Mouse (Mus musculus) spleen, adult 2 months (tissue): Measurements from ENCODE around the gene Rai1. TPM values are rescaled to one million over a fixed set of nuclear protein-coding genes. Genes with fewer than 3 reads are reported as not detected.
A peak's percentile ranks its signal among the peaks of the same experiment; 100 is the strongest.

Experiments
- DNase-seq, 2 experiments: peaks; one replicate each; pipeline versions ENCODE4 v3.0.0 to v3.0.0-alpha.2; 2012 to 2021; ENCODE audit warnings: low spot score in 2 of 2, low read depth in 1 of 2
- H3K27ac ChIP-seq: fragments of 200-500 bp; 2 replicates; pipeline ENCODE4 v1.5.1; 2012; ENCODE audit warnings: low read length, inconsistent platforms; ENCODE audit not compliant: insufficient read depth
- H3K27me3 ChIP-seq: fragments of 200-500 bp; 2 replicates; pipeline ENCODE4 v1.6.1; 2012; ENCODE audit warnings: mild to moderate bottlenecking, moderate library complexity, low read length, inconsistent platforms; ENCODE audit not compliant: control insufficient read depth, insufficient read depth
- H3K36me3 ChIP-seq: fragments of 200-500 bp; 2 replicates; pipeline ENCODE4 v1.6.1; 2012; ENCODE audit warnings: mild to moderate bottlenecking, low read length, inconsistent platforms; ENCODE audit not compliant: control insufficient read depth, insufficient read depth
- H3K4me1 ChIP-seq: fragments of 200-500 bp; 2 replicates; pipeline ENCODE4 v1.6.1; 2011; ENCODE audit warnings: inconsistent platforms; ENCODE audit not compliant: control insufficient read depth, insufficient read depth, insufficient read length
- H3K4me3 ChIP-seq: fragments of 200-500 bp; 2 replicates; pipeline ENCODE4 v1.5.1; 2011; ENCODE audit warnings: mild to moderate bottlenecking, inconsistent platforms; ENCODE audit not compliant: insufficient read depth, insufficient read length; ENCODE audit errors: extremely low read depth
- CTCF ChIP-seq: fragments of 200-500 bp; IDR thresholded peaks from 2 replicates; pipeline ENCODE4 v1.5.1; 2011; ENCODE audit warnings: mild to moderate bottlenecking, inconsistent platforms; ENCODE audit not compliant: insufficient read depth, insufficient read length, insufficient replicate concordance; ENCODE audit errors: extremely low read depth
- POLR2A ChIP-seq: fragments of 200-500 bp; IDR thresholded peaks from 2 replicates; pipeline ENCODE4 v1.6.1; 2011; ENCODE audit warnings: low read depth, low read length, inconsistent platforms
- WGBS: fragments of 180-500 bp; shearing (Covaris S2); methylation state at CpG from one replicate; pipeline ENCODE4 v1.1.7; 2018; 5-methylcytosine and 5-hydroxymethylcytosine counted together
- polyA plus RNA-seq: library from polyadenylated mRNA; depleted of rRNA; stranded (reverse); fragments of >200 nt; gene quantifications from 2 replicates; pipeline ENCODE4 v1.2.3, GENCODE M21; 2012

Rai1 gene
- polyA plus RNA-seq, 1 experiment: 36.0 TPM

GRCm38 (mm10) chr11:60105593-60106542 is 1.1 kb downstream of the Rai1 start:
- Histone ChIP-seq H3K27ac (peak overlapping the region; percentile 82), H3K27me3 (no peaks in the 10 kb centered on the region), H3K4me1 (peaks cover 25% of the 10 kb centered on the region), H3K4me3 (peak overlapping the region; percentile 81), H3K36me3 (no peaks in the 10 kb centered on the region)
- DNase-seq: peak in 1 of 2 experiments; percentile 57
- WGBS: under 1% methylated on average over 87 of the region's 88 CpGs
- TF ChIP-seq CTCF (no peak), POLR2A (no peak)

- DNase-seq: peak in 1 of 2 experiments; percentile 11
- 21% methylated on average over 14 of the region's 14 CpGs for WGBS
- Histone ChIP-seq H3K27me3 (no peaks in the 10 kb centered on the region), H3K36me3 (no peaks in the 10 kb centered on the region), H3K27ac (peak overlapping the region; percentile 82), H3K4me1 (peaks cover 25% of the 10 kb centered on the region), H3K4me3 (peak overlapping the region; percentile 81)
- no peak for TF ChIP-seq POLR2A
- no peak for TF ChIP-seq CTCF
Observed at GRCm38 (mm10) chr11:60106543-60107110, 1.8 kb downstream of the Rai1 start.

- Histone ChIP-seq H3K4me1 (peaks cover 26% of the 10 kb centered on the region), H3K27ac (no peak overlapping the region), H3K36me3 (no peaks in the 10 kb centered on the region), H3K4me3 (no peak overlapping the region), H3K27me3 (no peaks in the 10 kb centered on the region)
- no peak for TF ChIP-seq CTCF
- no peak for TF ChIP-seq POLR2A
- 66% methylated on average over 3 of the region's 3 CpGs for WGBS
- no peak for DNase-seq
Observed at GRCm38 (mm10) chr11:60107449-60107848, 2.6 kb downstream of the Rai1 start.

- no peak for TF ChIP-seq CTCF
- no peak for TF ChIP-seq POLR2A
- no peak for DNase-seq
- no peak overlapping the region for H3K4me3 ChIP-seq
- no peaks in the 10 kb centered on the region for H3K27me3 ChIP-seq
- H3K36me3 ChIP-seq: no peaks in the 10 kb centered on the region
- H3K27ac ChIP-seq: no peak overlapping the region; the same call in 1 of the 2 replicates
- H3K4me1 ChIP-seq: peaks cover 30% of the 10 kb centered on the region
- 46% methylated on average over 5 of the region's 5 CpGs for WGBS
Observed at GRCm38 (mm10) chr11:60108631-60109172, 3.9 kb downstream of the Rai1 start.

GRCm38 (mm10) chr11:60110386-60110785 is 5.6 kb downstream of the Rai1 start:
- H3K27me3 ChIP-seq: no peaks in the 10 kb centered on the region
- DNase-seq: no peak
- TF ChIP-seq POLR2A (no peak), CTCF (no peak)
- no peak overlapping the region for H3K4me3 ChIP-seq
- H3K27ac ChIP-seq: no peak overlapping the region
- no peaks in the 10 kb centered on the region for H3K36me3 ChIP-seq
- H3K4me1 ChIP-seq: peaks cover 35% of the 10 kb centered on the region
- WGBS: 87% methylated on average over 5 of the region's 5 CpGs

GRCm38 (mm10) chr11:60111576-60111975 is 6.8 kb downstream of the Rai1 start:
- no peaks in the 10 kb centered on the region for H3K27me3 ChIP-seq
- peaks cover 42% of the 10 kb centered on the region for H3K4me1 ChIP-seq
- H3K4me3 ChIP-seq: no peak overlapping the region
- DNase-seq: no peak
- no peak overlapping the region for H3K27ac ChIP-seq
- 90% methylated on average over 2 of the region's 2 CpGs for WGBS
- TF ChIP-seq CTCF: no peak
- no peak for TF ChIP-seq POLR2A
- no peaks in the 10 kb centered on the region for H3K36me3 ChIP-seq

GRCm38 (mm10) chr11:60113624-60114023 is 8.8 kb downstream of the Rai1 start:
- TF ChIP-seq CTCF (no peak), POLR2A (no peak)
- Histone ChIP-seq H3K4me3 (no peak overlapping the region), H3K4me1 (peaks cover 36% of the 10 kb centered on the region), H3K27me3 (no peaks in the 10 kb centered on the region), H3K27ac (peak overlapping the region; percentile 56), H3K36me3 (no peaks in the 10 kb centered on the region)
- 25% methylated on average over 4 of the region's 4 CpGs for WGBS
- DNase-seq: no peak
